Mouse (Mus musculus) retina, postnatal 7 days (tissue): ENCODE data around the gene Ly86.

Experiments used
- DNase-seq: peaks from one replicate; pipeline ENCODE4 v3.0.0-alpha.2; 2012; ENCODE audit warnings: low read depth, low spot score

Gene Ly86

GRCm38 (mm10) chr13:37353868-37354267, 8.9 kb downstream of the Ly86 start:
- no peak for DNase-seq

GRCm38 (mm10) chr13:37354432-37354831, 9.4 kb downstream of the Ly86 start:
- no peak for DNase-seq

- no peak for DNase-seq
Measured at GRCm38 (mm10) chr13:37355642-37356331, 10.8 kb downstream of the Ly86 start.

GRCm38 (mm10) chr13:37356549-37356948, 11.5 kb downstream of the Ly86 start:
- no peak for DNase-seq

GRCm38 (mm10) chr13:37358112-37358511, 13.1 kb downstream of the Ly86 start:
- DNase-seq: no peak

GRCm38 (mm10) chr13:37361249-37361648, 16.2 kb downstream of the Ly86 start:
- DNase-seq: no peak

- DNase-seq: no peak
Measured at GRCm38 (mm10) chr13:37364351-37364750, 19.3 kb downstream of the Ly86 start.

GRCm38 (mm10) chr13:37376411-37376810, 31.4 kb downstream of the Ly86 start:
- DNase-seq: no peak

- peak; percentile 9 for DNase-seq
Measured at GRCm38 (mm10) chr13:37388222-37389202, 43.5 kb downstream of the Ly86 start.

- DNase-seq: no peak
Measured at GRCm38 (mm10) chr13:37389296-37389695, 44.3 kb downstream of the Ly86 start.

- DNase-seq: no peak
Measured at GRCm38 (mm10) chr13:37398791-37399190, 53.8 kb downstream of the Ly86 start.

GRCm38 (mm10) chr13:37399340-37399739, 54.3 kb downstream of the Ly86 start:
- DNase-seq: no peak

GRCm38 (mm10) chr13:37402421-37402820, 57.4 kb downstream of the Ly86 start:
- DNase-seq: no peak

GRCm38 (mm10) chr13:37403708-37404107, 58.7 kb downstream of the Ly86 start:
- DNase-seq: no peak

GRCm38 (mm10) chr13:37415696-37416095, 70.7 kb downstream of the Ly86 start:
- DNase-seq: no peak

GRCm38 (mm10) chr13:37423416-37423815, 78.4 kb downstream of the Ly86 start:
- no peak for DNase-seq

GRCm38 (mm10) chr13:37424904-37425303, 79.9 kb downstream of the Ly86 start:
- no peak for DNase-seq

GRCm38 (mm10) chr13:37425406-37425805, 80.4 kb downstream of the Ly86 start:
- DNase-seq: no peak

GRCm38 (mm10) chr13:37426578-37427336, 81.7 kb downstream of the Ly86 start:
- DNase-seq: no peak

- no peak for DNase-seq
Measured at GRCm38 (mm10) chr13:37428496-37428895, 83.5 kb downstream of the Ly86 start.

- no peak for DNase-seq
Measured at GRCm38 (mm10) chr13:37429661-37430271, 84.8 kb downstream of the Ly86 start.
